Mouse (Mus musculus) forebrain, embryonic 12.5 days (tissue): Measurements from ENCODE around the gene Borcs8. TPM values are rescaled to one million over a fixed set of nuclear protein-coding genes. Genes with fewer than 3 reads are reported as not detected.

Source experiments
- ATAC-seq: fragments of 200-750 bp; cut with Nextera tagmentation; 2 replicates; pipeline ENCODE4 v1.8.0; 2017; ENCODE audit warnings: moderate TSS enrichment; ENCODE audit not compliant: low FRiP score
- H3K27ac ChIP-seq: fragments of 300-500 bp; sonication (generic); 2 replicates; pipeline ENCODE4 v1.5.1; 2016; ENCODE audit warnings: mild to moderate bottlenecking
- H3K27me3 ChIP-seq: fragments of 300-500 bp; sonication (generic); 2 replicates; pipeline ENCODE4 v1.6.1; 2016; ENCODE audit warnings: mild to moderate bottlenecking
- H3K36me3 ChIP-seq: fragments of 300-500 bp; sonication (generic); replicated peaks from 2 replicates; pipeline ENCODE4 v1.6.1; 2016; ENCODE audit warnings: mild to moderate bottlenecking
- H3K4me1 ChIP-seq: fragments of 300-500 bp; sonication (generic); 2 replicates; pipeline ENCODE4 v1.6.1; 2016
- H3K4me2 ChIP-seq: fragments of 300-500 bp; sonication (generic); 2 replicates; pipeline ENCODE4 v1.6.1; 2016; ENCODE audit warnings: mild to moderate bottlenecking, moderate library complexity
- H3K4me3 ChIP-seq: fragments of 300-500 bp; sonication (generic); replicated peaks from 2 replicates; pipeline ENCODE4 v1.5.1; 2016; ENCODE audit warnings: mild to moderate bottlenecking
- H3K9ac ChIP-seq: fragments of 300-500 bp; sonication (generic); 2 replicates; pipeline ENCODE4 v1.6.1; 2016; ENCODE audit warnings: mild to moderate bottlenecking
- H3K9me3 ChIP-seq: fragments of 300-500 bp; sonication (generic); 2 replicates; pipeline ENCODE4 v1.6.1; 2016
- WGBS: fragments of 180-500 bp; shearing (Covaris S2); methylation state at CpG from one replicate; pipeline ENCODE4 v1.1.7; 2016; 5-methylcytosine and 5-hydroxymethylcytosine counted together
- polyA plus RNA-seq: library from polyadenylated mRNA; unstranded; fragments of >200 nt; fragmentation: Nextera tagmentation; extraction: Ambion mirVana; gene quantifications from 2 replicates; pipeline ENCODE4 v1.2.1, GENCODE M21; 2016

The Borcs8 gene
- polyA plus RNA-seq, 1 experiment from 2014 or later = 36.1 TPM

DNA sequence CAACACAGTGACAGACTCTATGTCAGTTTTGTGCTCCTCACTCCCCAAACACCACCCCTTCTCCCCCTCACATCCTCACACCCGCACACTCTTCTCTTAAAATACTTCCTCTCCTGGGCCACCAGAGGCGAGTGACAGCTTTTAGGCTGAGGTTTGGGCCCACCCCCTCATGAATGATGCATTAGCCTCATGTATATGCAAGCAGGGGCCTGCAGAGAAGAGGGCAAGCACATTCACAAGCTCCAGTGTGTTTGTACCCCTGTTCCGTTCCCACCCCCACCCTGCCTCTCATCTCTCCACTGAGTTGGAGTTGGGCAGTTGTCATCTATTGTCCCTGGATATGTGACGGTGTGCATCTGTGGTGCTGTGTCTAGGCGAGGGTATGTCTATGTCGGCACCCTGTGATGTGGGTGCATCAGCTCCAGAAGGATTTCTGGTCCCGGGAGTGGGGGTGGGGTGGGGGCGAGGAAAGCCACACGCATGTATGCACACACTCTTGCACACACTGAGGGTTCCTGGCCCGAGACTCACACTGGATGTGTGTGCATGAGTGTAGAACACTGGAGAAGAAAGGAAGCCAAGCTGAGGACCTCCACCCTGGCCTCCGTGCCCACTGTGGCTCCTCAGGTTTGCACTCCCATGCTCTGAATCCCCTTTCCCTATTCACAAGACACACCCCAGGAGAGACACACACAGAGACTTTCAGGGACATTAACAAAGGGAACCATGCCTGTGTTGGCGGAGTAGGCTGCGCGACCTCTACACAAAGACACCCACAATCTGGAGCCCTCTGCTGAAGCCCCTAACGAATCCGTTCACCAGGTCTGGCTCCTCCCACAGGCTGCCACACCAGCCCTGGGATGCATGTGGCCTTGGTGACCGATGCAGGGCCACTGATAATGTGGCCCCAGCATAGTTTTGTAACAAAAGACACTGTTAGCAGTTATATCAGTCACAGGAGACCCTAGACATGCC is 20.3 kb upstream of the Borcs8 start:
- H3K4me1 ChIP-seq = peaks cover 32% of the 10 kb centered on the region
- ATAC-seq = peak; percentile 89
- 4% methylated on average over 17 of the region's 17 CpGs for WGBS
- peak overlapping the region; percentile 91 for H3K9ac ChIP-seq
- H3K4me3 ChIP-seq = peak overlapping the region; percentile 59
- H3K36me3 ChIP-seq = peaks cover 24% of the 10 kb centered on the region
- H3K4me2 ChIP-seq = peak overlapping the region; percentile 86
- H3K9me3 ChIP-seq = no peaks in the 10 kb centered on the region
- H3K27ac ChIP-seq = peak overlapping the region; percentile 98
- peaks cover 65% of the 10 kb centered on the region for H3K27me3 ChIP-seq

DNA sequence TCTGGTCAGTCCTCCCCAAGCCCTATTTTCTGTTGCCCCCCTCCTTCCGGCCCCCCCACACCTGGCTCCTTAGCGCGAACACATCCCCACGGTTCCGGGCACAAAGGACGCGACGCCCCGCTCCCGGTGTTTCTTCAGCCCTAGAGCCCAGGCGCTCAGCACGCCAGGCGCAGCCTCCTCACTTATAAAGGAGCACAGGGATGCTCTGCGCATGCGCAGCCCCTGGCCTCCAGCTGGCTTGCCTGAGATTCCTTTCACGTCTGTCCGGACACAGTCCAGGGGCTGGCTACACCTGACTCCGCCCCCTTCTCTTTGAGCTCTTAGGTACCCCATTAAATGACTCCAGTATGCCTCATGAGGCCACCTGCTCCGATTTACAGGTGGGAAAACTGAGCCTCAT is 18.6 kb upstream of the Borcs8 start, which contains the start of gene Ncan:
Gene Ncan, minus strand, starts transcription at position 207 of the 400 bp plus-strand sequence.
- H3K4me1 ChIP-seq = peaks cover 32% of the 10 kb centered on the region
- peak; percentile 79 for ATAC-seq
- peak within 1 kb of the TSS; percentile 91 for H3K9ac ChIP-seq
- peaks cover 8% of the 10 kb centered on the region for H3K36me3 ChIP-seq
- no peaks in the 10 kb centered on the region for H3K9me3 ChIP-seq
- H3K27me3 ChIP-seq = peaks cover 59% of the 10 kb centered on the region
- peak within 1 kb of the TSS; percentile 98 for H3K27ac ChIP-seq
- H3K4me3 ChIP-seq = peak within 1 kb of the TSS; percentile 59
- under 1% methylated on average over 19 of the region's 19 CpGs for WGBS
- H3K4me2 ChIP-seq = peak within 1 kb of the TSS; percentile 86

DNA sequence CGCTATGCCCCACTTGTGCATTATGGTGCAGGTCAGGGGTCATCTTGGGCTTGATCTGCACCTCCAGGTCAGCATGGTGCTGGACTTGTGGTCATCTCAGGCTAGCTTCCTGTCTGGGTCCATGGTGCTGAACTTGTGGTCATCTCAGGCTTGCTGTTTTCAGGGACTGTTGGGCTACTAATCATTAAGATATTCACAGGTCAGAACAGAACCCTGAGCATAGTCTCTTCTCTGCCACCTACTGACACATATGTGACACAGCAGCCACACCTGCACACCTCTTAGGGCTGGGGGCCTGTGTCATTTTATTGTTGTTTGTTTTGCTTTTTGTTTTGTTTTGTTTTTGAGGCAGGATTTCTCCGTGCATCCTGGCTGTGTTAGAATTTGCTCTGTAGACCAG is 16.4 kb upstream of the Borcs8 start:
- no peak for ATAC-seq
- WGBS = 55% methylated on average over 2 of the region's 2 CpGs

DNA sequence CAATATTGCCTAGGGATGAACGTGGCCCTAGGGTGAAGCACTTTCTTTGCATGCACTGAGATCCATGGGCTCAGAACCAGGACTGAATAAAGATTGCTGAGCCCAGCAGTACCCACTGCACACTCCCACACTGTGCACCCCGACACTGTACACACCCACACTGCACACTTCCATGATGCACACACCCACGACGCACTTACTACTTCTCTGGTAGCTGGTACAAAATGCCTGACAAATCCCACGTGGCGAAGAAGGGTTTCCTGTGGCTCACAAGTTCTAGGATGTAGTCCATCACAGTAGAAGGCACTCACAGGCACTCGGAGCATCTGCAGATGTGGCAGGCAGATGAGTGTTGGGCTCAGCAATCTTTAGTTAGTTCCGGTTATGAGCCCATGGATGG is 14.3 kb upstream of the Borcs8 start:
- no peak overlapping the region for H3K9ac ChIP-seq
- H3K36me3 ChIP-seq = no peaks in the 10 kb centered on the region
- H3K9me3 ChIP-seq = no peaks in the 10 kb centered on the region
- H3K27ac ChIP-seq = no peak overlapping the region
- WGBS = 75% methylated on average over 8 of the region's 8 CpGs
- H3K4me3 ChIP-seq = no peak overlapping the region
- H3K4me2 ChIP-seq = no peak overlapping the region
- H3K27me3 ChIP-seq = peaks cover 31% of the 10 kb centered on the region
- peaks cover 3% of the 10 kb centered on the region for H3K4me1 ChIP-seq
- ATAC-seq = no peak

More for the DNA sequence above, 16.4 kb upstream of the Borcs8 start:
- Histone ChIP-seq H3K9me3 (no peaks in the 10 kb centered on the region), H3K27me3 (peaks cover 41% of the 10 kb centered on the region), H3K9ac (no peak overlapping the region), H3K4me3 (no peak overlapping the region), H3K4me1 (peaks cover 17% of the 10 kb centered on the region), H3K36me3 (no peaks in the 10 kb centered on the region), H3K27ac (no peak overlapping the region), H3K4me2 (no peak overlapping the region)

DNA sequence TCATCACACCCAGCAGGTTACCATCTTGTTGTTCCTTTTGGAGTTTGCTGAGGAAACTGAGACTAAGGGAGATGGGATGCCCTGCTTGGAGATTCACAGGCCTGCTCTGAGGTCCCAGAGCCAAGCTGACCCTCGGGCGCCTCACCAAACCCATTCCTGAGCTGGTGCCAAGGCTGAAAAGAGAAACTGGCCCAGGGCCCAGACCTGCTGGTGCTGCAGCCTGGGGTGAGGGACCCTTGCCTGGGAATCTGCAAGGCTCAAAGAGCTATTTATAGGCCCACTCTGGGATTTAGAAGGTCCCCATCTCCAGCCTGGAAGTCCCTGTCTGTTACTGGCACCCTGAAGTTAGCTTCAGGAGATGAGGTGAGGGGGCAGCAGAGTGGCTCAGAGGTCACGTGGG is 10.9 kb upstream of the Borcs8 start:
- H3K4me3 ChIP-seq = no peak overlapping the region
- peaks cover 6% of the 10 kb centered on the region; the same call in 1 of the 2 replicates for H3K36me3 ChIP-seq
- WGBS = 72% methylated on average over 3 of the region's 3 CpGs
- H3K27ac ChIP-seq = no peak overlapping the region
- H3K9ac ChIP-seq = no peak overlapping the region
- H3K4me1 ChIP-seq = peaks cover 11% of the 10 kb centered on the region
- no peak overlapping the region for H3K4me2 ChIP-seq
- peaks cover 19% of the 10 kb centered on the region for H3K27me3 ChIP-seq
- H3K9me3 ChIP-seq = no peaks in the 10 kb centered on the region
- ATAC-seq = no peak

DNA sequence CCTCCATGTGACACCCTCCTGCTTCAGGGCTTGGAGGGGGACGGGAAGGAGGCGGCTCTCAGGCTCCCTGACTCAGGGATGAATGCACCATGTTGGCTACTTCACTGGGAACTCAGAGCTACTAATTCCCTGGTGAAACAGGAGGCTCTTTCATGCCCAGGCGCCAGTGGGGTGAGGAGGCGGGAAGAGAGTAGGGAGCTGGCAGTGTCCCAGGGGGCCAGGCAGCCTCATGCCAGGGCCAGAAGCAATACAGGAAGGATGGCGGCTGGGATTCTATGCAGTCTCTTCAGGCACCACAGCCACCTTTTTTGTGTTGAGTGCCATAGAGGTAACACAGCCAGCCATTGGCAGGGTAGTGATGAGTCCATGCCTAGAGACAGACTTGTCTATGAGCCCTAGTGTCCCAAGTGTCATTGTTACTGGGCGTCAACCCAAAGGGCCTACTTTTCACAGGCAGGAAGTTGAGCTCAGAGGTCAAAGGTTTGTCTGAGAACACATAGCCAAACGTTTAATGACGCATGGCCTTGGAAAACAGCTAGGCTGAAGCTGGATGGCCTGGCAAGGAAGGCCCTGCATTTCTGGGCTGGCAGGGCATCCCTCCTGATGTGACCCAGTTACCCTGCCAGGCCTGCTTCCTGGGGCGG is 9.9 kb upstream of the Borcs8 start:
- 0 out of 2 replicates have a peak overlapping the region, but pooled peaks have one; percentile 25 for H3K27ac ChIP-seq
- 75% methylated on average over 9 of the region's 9 CpGs for WGBS
- peaks cover 11% of the 10 kb centered on the region for H3K4me1 ChIP-seq
- ATAC-seq = no peak
- peaks cover 11% of the 10 kb centered on the region for H3K27me3 ChIP-seq
- H3K9ac ChIP-seq = 0 out of 2 replicates have a peak overlapping the region, but pooled peaks have one; percentile 12
- H3K4me3 ChIP-seq = no peak overlapping the region
- no peaks in the 10 kb centered on the region for H3K9me3 ChIP-seq
- H3K36me3 ChIP-seq = peaks cover 15% of the 10 kb centered on the region
- H3K4me2 ChIP-seq = no peak overlapping the region

DNA sequence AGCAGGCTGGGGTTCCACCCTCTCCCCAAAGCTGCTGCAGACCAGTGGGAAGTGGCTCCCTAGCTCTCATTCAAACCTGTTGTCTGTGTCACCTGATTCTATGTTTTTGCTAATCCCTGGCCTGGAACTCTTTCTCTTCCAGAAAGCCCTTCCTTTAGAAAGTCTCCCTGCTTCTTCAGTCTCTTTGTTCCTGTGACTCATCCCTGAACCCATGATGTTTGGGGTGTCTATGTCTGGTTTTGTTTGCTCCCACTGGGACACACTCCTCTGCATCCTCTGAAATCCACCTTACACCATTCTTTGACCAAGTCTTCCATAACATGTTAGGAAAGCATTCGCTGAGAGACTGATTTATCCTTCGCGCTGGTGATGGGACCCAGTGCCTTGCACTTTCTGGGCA is 9.2 kb upstream of the Borcs8 start:
- Histone ChIP-seq H3K4me3 (no peak overlapping the region), H3K9me3 (no peaks in the 10 kb centered on the region), H3K4me2 (no peak overlapping the region), H3K27ac (no peak overlapping the region), H3K27me3 (peaks cover 8% of the 10 kb centered on the region), H3K4me1 (peaks cover 11% of the 10 kb centered on the region), H3K9ac (no peak overlapping the region), H3K36me3 (peaks cover 22% of the 10 kb centered on the region)
- WGBS = 83% methylated on average over 3 of the region's 3 CpGs
- ATAC-seq = no peak

DNA sequence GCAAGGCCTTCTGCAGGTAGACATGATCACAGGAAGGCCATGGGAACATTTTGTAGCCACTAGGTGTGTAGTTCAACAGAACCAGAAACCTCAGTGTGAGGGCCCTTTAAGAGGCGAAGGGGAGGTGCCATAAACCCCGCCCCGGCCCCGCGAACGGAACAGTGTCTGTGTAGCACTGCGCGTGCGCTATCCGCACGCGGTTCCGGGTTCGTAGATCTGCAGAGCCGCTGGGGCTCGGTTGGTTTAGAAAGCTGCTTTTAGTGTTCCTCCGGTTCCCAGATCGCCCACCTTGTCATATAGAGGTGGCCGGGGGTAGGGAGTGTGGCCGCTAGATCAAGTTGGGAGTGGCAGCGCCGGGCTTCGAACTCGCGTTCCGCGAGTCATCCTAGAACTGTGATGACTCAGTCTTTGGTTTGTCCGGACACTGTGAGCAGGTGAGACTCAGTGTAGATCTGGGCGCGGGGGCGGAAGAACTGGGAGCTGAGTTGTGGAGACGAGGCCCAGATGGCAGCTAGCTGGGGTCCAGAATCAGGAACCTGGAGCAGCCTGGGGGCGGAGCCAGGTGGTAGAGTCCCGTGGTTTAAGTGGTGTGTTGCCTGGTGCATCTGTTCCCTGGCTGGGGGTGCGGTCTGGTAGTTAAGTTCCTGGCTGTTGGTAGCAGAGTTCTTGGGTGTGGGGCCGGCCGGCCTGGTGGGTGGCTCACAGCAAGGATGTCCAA is 8.0 kb upstream of the Borcs8 start, which contains the start of gene Nr2c2ap:
Gene Nr2c2ap, plus strand, starts transcription at position 168 of the 718 bp plus-strand sequence.
- H3K4me2 ChIP-seq = peak within 1 kb of the TSS; percentile 75
- peak within 1 kb of the TSS; percentile 8; the same call in 1 of the 2 replicates for H3K27ac ChIP-seq
- H3K27me3 ChIP-seq = no peaks in the 10 kb centered on the region
- 2% methylated on average over 37 of the region's 37 CpGs for WGBS
- ATAC-seq = peak; percentile 88
- H3K9ac ChIP-seq = peak within 1 kb of the TSS; percentile 79
- peaks cover 34% of the 10 kb centered on the region for H3K36me3 ChIP-seq
- H3K9me3 ChIP-seq = no peaks in the 10 kb centered on the region
- peaks cover 11% of the 10 kb centered on the region for H3K4me1 ChIP-seq
- H3K4me3 ChIP-seq = peak within 1 kb of the TSS; percentile 81

DNA sequence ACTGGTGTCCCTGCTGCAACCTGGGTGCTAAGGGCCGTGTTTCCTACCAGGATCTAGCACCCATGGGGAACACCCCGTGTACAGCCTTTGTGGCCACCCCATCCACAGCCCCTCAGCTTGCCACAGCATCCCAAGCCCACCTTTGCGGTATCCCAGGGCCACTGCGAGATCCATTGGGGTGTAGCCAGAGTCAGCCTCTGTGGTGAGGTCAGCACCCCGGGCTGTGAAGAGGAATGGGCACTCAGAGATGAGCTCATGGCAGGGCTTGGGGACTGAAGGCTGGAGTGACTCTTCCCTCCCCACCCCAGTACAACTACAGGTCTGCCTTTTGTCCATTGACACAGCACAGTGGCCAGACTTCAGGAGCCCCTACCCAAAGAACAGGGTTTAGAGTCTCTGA is 5.2 kb upstream of the Borcs8 start:
- Histone ChIP-seq H3K9ac (no peak overlapping the region), H3K36me3 (peaks cover 38% of the 10 kb centered on the region)

DNA sequence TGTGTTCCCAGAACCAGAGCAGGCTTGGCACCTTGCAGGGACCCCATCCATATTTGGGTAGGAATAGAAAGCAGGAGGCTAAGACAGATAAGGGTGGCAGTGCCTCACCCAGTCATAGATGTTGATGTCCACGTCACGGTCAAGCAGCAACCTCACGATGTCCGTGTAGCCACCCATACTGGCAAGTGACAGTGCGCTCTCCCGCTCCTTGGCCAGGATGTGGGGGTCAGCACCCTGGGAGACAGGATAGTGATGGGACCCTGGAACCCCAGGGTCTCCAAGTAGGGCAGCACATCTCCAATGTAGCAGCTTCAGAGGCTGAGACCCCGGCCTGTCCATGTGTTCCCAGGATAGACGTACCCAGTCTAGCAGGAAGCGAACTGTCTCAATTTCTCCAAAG is 4.4 kb upstream of the Borcs8 start:
- Histone ChIP-seq H3K27ac (no peak overlapping the region), H3K4me3 (no peak overlapping the region), H3K9me3 (no peaks in the 10 kb centered on the region), H3K9ac (no peak overlapping the region), H3K4me1 (peaks cover 22% of the 10 kb centered on the region), H3K36me3 (peaks cover 38% of the 10 kb centered on the region), H3K27me3 (no peaks in the 10 kb centered on the region), H3K4me2 (no peak overlapping the region)
- no peak for ATAC-seq
- WGBS = 94% methylated on average over 9 of the region's 9 CpGs

More for the DNA sequence above, 5.2 kb upstream of the Borcs8 start:
- Histone ChIP-seq H3K4me3 (no peak overlapping the region), H3K9me3 (no peaks in the 10 kb centered on the region), H3K27ac (no peak overlapping the region), H3K4me2 (no peak overlapping the region), H3K27me3 (no peaks in the 10 kb centered on the region), H3K4me1 (peaks cover 21% of the 10 kb centered on the region)
- 99% methylated on average over 5 of the region's 5 CpGs for WGBS
- ATAC-seq = no peak

DNA sequence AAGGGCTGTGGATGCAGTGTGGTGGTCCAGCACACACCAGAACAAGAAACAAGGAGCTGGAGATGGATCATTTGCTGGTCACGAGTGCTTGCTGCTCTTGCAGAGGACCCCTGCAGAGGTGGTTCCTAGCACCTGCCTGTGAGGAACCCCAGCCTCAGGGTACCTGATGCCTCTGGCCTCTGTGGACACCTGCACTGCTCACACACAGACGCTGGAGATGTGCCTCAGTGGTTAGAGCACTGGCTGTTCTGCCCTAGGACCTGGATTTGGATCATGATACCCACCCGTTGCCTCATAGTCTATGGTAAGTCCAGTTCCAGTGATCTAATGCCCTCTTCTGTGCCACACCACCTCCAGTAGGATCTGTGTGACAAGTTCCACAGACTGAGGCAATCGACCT is 2.7 kb upstream of the Borcs8 start:
- no peak for ATAC-seq
- Histone ChIP-seq H3K4me3 (no peak overlapping the region), H3K4me2 (no peak overlapping the region), H3K9ac (no peak overlapping the region), H3K4me1 (peaks cover 27% of the 10 kb centered on the region), H3K36me3 (peaks cover 38% of the 10 kb centered on the region), H3K27ac (no peak overlapping the region), H3K9me3 (no peaks in the 10 kb centered on the region), H3K27me3 (no peaks in the 10 kb centered on the region)
- WGBS = 89% methylated on average over 4 of the region's 4 CpGs

DNA sequence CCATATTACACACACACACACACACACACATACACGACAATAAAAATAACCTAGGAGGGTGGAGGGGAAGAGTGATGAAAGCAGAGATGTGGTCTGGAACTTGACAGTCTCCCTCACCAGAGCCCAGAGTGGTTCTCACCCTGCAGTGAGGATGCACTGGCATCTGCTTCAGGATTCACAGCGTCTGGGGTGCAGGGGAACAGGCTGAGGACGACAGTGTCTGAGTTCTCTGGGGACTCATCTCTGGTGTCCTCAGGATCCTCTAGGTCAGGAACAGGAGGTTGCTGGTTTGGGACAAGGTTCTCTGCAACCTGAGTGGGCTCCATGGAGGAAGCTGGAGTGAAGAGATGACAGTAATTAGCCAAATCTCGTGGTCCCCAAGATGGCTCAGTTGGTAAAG is 1.4 kb upstream of the Borcs8 start:
- H3K4me2 ChIP-seq = peak overlapping the region; percentile 69
- H3K36me3 ChIP-seq = peaks cover 50% of the 10 kb centered on the region
- H3K9me3 ChIP-seq = no peaks in the 10 kb centered on the region
- peak overlapping the region; percentile 64; the same call in 1 of the 2 replicates for H3K9ac ChIP-seq
- ATAC-seq = no peak
- peaks cover 23% of the 10 kb centered on the region for H3K4me1 ChIP-seq
- H3K27ac ChIP-seq = no peak overlapping the region
- H3K27me3 ChIP-seq = no peaks in the 10 kb centered on the region
- H3K4me3 ChIP-seq = no peak overlapping the region; the same call in 1 of the 2 replicates
- 78% methylated on average over 4 of the region's 4 CpGs for WGBS
